12 mouse cellular contexts compared by ENCODE assay signal in genomic region chr17:57290671-57291055, GRCm38 (mm10). TPM values are rescaled to one million over a fixed set of nuclear protein-coding genes. Genes with fewer than 3 reads are reported as not detected.
A peak's percentile ranks its signal among the peaks of the same experiment; 100 is the strongest.
DNase-seq lines count a peak whose midpoint lies in the region; ATAC-seq and TF ChIP-seq lines count a peak whose summit lies in the region.
"Had no signal": no experiment of that assay in that cellular context is flagged by ENCODE, and none has a peak within 500 bp of the region (broad histone marks: within the 10 kb centered on the region; RNA-seq: fewer than 3 reads in every experiment).

No protein-coding gene starts in this region.

- no peak overlapping the region for H3K4me2 ChIP-seq in lung, embryonic 16.5 days (ENCODE audit: low read depth, low read length)
- H3K4me2 ChIP-seq in CH12.LX (ENCODE audit: insufficient read depth, low read depth, poor library complexity, severe bottlenecking): peak overlapping the region; percentile 72
- H3K4me2 ChIP-seq: forebrain, embryonic 13.5 days had no signal

- TF ChIP-seq POLR2A in CH12.LX (IDR thresholded peaks at IDR 0.05; ENCODE audit: low read depth, low read length): peak; percentile 75
- no peak for TF ChIP-seq POLR2A in cerebellum, adult 2 months (IDR thresholded peaks at IDR 0.05; ENCODE audit: borderline replicate concordance, insufficient read depth, low read length)

- no peaks in the 10 kb centered on the region for H3K36me3 ChIP-seq in lung, embryonic 16.5 days (ENCODE audit: control insufficient read depth, insufficient read depth, low read length)
- peaks cover 30 to 73% of the 10 kb centered on the region in 2 experiments for H3K36me3 ChIP-seq in CH12.LX (replicated peaks in 1 of 2; ENCODE audit: control insufficient read depth in 1 of 2, insufficient read depth in 1 of 2, low read length in 1 of 2)

- TF ChIP-seq RAD21 in CH12.LX (IDR thresholded peaks at IDR 0.05; ENCODE audit: low read depth, low read length): no peak

- H3K9ac ChIP-seq in lung, embryonic 16.5 days (ENCODE audit: low read length): no peak overlapping the region
- H3K9ac ChIP-seq in CH12.LX (ENCODE audit: insufficient read depth, low read depth): peak overlapping the region; percentile 54
- H3K9ac ChIP-seq: forebrain, embryonic 13.5 days had no signal

- no peak for DNase-seq in lung, postnatal 14 days
- DNase-seq in CH12.LX (ENCODE audit: extremely low read depth): peak; percentile 90
- DNase-seq in right cerebral cortex, postnatal 4 days: no peak
- no peak for DNase-seq in cerebellum, adult 2 months
- no peak for DNase-seq in layer of hippocampus, adult 11-12 months (ENCODE audit: low spot score)
- DNase-seq: kidney, adult 18-20 months had no signal

- WGBS in lung, embryonic 16.5 days: 67% methylated on average over 7 of the region's 7 CpGs
- WGBS in cerebellum, adult 2 months: 85% methylated on average over 7 of the region's 7 CpGs

- peak; percentile 71 for TF ChIP-seq EP300 in CH12.LX (IDR thresholded peaks at IDR 0.05; ENCODE audit: low read length)

- H3K27ac ChIP-seq in lung, embryonic 16.5 days (ENCODE audit: low read length): peak overlapping the region; percentile 47; the same call in 1 of the 2 replicates
- peak overlapping the region; percentile 99 for H3K27ac ChIP-seq in CH12.LX (ENCODE audit: insufficient read depth, low read depth)
- no peak overlapping the region for H3K27ac ChIP-seq in cerebellum, adult 2 months (ENCODE audit: insufficient read depth, low read length)
- H3K27ac ChIP-seq: forebrain, embryonic 13.5 days; heart, adult 2 months had no signal

- dilution Hi-C loops in CH12.LX (cut with MboI; ENCODE audit: extremely low pct_ligation_motif_present, extremely low pct_unique_long_range_greater_than_20kb, low sequenced_read_pairs): no loop called here

- in situ Hi-C loops in CH12.LX (cut with MboI; ENCODE audit: low pct_ligation_motif_present, low pct_unique_long_range_greater_than_20kb, low sequenced_read_pairs): no loop called here

- no peak for TF ChIP-seq CTCF in CH12.LX (conservative IDR thresholded peaks at IDR 0.05 in 1 of 2, IDR thresholded peaks at IDR 0.05 in 1 of 2; ENCODE audit: low read depth in 2 of 2, low read length in 2 of 2)
- TF ChIP-seq CTCF in cerebellum, adult 2 months (IDR thresholded peaks at IDR 0.05; ENCODE audit: borderline replicate concordance, insufficient read depth, low read depth, low read length): no peak

- no peaks in the 10 kb centered on the region for H3K27me3 ChIP-seq in lung, embryonic 16.5 days (ENCODE audit: control insufficient read depth, insufficient read depth, low read depth, low read length)
- H3K27me3 ChIP-seq in CH12.LX (replicated peaks): no peaks in the 10 kb centered on the region
- no peaks in the 10 kb centered on the region for H3K27me3 ChIP-seq in cerebellum, adult 2 months (ENCODE audit: control insufficient read depth, insufficient read depth, low read length)
- H3K27me3 ChIP-seq: forebrain, embryonic 13.5 days; Patski had no signal

- H3K79me2 ChIP-seq in CH12.LX (replicated peaks; ENCODE audit: control insufficient read depth, extremely low read depth, insufficient read depth, poor library complexity, severe bottlenecking): peaks cover 87% of the 10 kb centered on the region

- H3K4me1 ChIP-seq in lung, embryonic 16.5 days (replicated peaks; ENCODE audit: control insufficient read depth, insufficient read depth, low read length): no peaks in the 10 kb centered on the region
- H3K4me1 ChIP-seq in CH12.LX (ENCODE audit: control insufficient read depth in 1 of 2, insufficient read depth in 2 of 2): peaks cover 44 to 72% of the 10 kb centered on the region in 2 experiments
- no peaks in the 10 kb centered on the region for H3K4me1 ChIP-seq in cerebellum, adult 2 months (ENCODE audit: control insufficient read depth, insufficient read depth, low read length)
- H3K4me1 ChIP-seq: forebrain, embryonic 13.5 days had no signal

- no peak for ATAC-seq in lung, embryonic 16.5 days (ENCODE audit: low read depth)
- peak; percentile 71 for ATAC-seq in granulocyte monocyte progenitor cell, adult 5-6 weeks (replicated peaks; ENCODE audit: poor library complexity, severe bottlenecking)
- ATAC-seq in megakaryocyte-erythroid progenitor cell, adult 5-6 weeks (replicated peaks; ENCODE audit: low FRiP score, low TSS enrichment, poor library complexity, severe bottlenecking): peak; percentile 24; the same call in 1 of the 2 replicates
- ATAC-seq: forebrain, embryonic 13.5 days; Patski had no signal

- H3K9me3 ChIP-seq in lung, embryonic 16.5 days (ENCODE audit: control insufficient read depth, low read length): no peaks in the 10 kb centered on the region
- H3K9me3 ChIP-seq in CH12.LX (replicated peaks; ENCODE audit: low read length): peaks cover 16% of the 10 kb centered on the region

- H3K4me3 ChIP-seq in lung, embryonic 16.5 days (ENCODE audit: low read length): no peak overlapping the region
- H3K4me3 ChIP-seq in CH12.LX (replicated peaks in 1 of 3; ENCODE audit: low read depth in 2 of 3, low read length in 2 of 3, poor library complexity in 1 of 3): peak overlapping the region in 2 of 3 experiments; percentile 20 to 35
- no peak overlapping the region for H3K4me3 ChIP-seq in cerebellum, adult 2 months (replicated peaks; ENCODE audit: insufficient read depth, low read depth, low read length)
- H3K4me3 ChIP-seq: forebrain, embryonic 13.5 days; heart, adult 2 months had no signal

TF ChIP-seq in CH12.LX, 34 proteins besides CTCF, POLR2A, EP300 and RAD21 (continues in another document):
- TF ChIP-seq SIN3A (IDR thresholded peaks at IDR 0.05; ENCODE audit: low read length): peak; percentile 82
- TF ChIP-seq E2F4 (IDR thresholded peaks at IDR 0.05; ENCODE audit: insufficient replicate concordance, low read depth, low read length): no peak
- no peak for TF ChIP-seq KAT2A (IDR thresholded peaks at IDR 0.05; ENCODE audit: insufficient replicate concordance, low read length)
- TF ChIP-seq HCFC1 (IDR thresholded peaks at IDR 0.05; ENCODE audit: low read depth, low read length): no peak
- peak; percentile 49; the same call in 1 of the 2 replicates for TF ChIP-seq MAFK (IDR thresholded peaks at IDR 0.05; ENCODE audit: insufficient replicate concordance, low read length)
- no peak for TF ChIP-seq POLR2AphosphoS2 (IDR thresholded peaks at IDR 0.05; ENCODE audit: low read depth, low read length)
- TF ChIP-seq RCOR1 (conservative IDR thresholded peaks at IDR 0.05; ENCODE audit: low read depth, low read length): no peak; the same call in 1 of the 2 replicates
- TF ChIP-seq TCF12 (IDR thresholded peaks at IDR 0.05; ENCODE audit: low read depth, low read length): 0 out of 2 replicates have a peak, but pooled peaks have one; percentile 7
- TF ChIP-seq CHD2 (IDR thresholded peaks at IDR 0.05; ENCODE audit: low read length): no peak; the same call in 1 of the 2 replicates
- peak; percentile 72; the same call in 1 of the 2 replicates for TF ChIP-seq MAX (IDR thresholded peaks at IDR 0.05; ENCODE audit: low read length)
- peak; percentile 83 for TF ChIP-seq TBP (conservative IDR thresholded peaks at IDR 0.05; ENCODE audit: low read depth, low read length)
- no peak for TF ChIP-seq CHD1 (IDR thresholded peaks at IDR 0.05; ENCODE audit: low read depth, low read length)
- peak; percentile 97 for TF ChIP-seq ETS1 (conservative IDR thresholded peaks at IDR 0.05; ENCODE audit: low read depth, low read length)
- TF ChIP-seq USF1 (IDR thresholded peaks at IDR 0.05; ENCODE audit: low read depth, low read length): peak; percentile 88
- TF ChIP-seq MYC (IDR thresholded peaks at IDR 0.05; ENCODE audit: low read depth, low read length): peak; percentile 92
- no peak; the same call in 1 of the 2 replicates for TF ChIP-seq MAZ (IDR thresholded peaks at IDR 0.05; ENCODE audit: low read depth, low read length)
- no peak for TF ChIP-seq MEF2A (IDR thresholded peaks at IDR 0.05; ENCODE audit: borderline replicate concordance, low read depth, low read length)
- no peak for TF ChIP-seq UBTF (IDR thresholded peaks at IDR 0.05; ENCODE audit: low read depth, low read length)
- peak; percentile 91 for TF ChIP-seq USF2 (conservative IDR thresholded peaks at IDR 0.05; ENCODE audit: low read depth, low read length)

RNA-seq across cellular contexts. Expression of gene Vav1, which starts 11.8 kb away (rescaled TPM):
- 3.9 and 6.4 TPM in 2 replicates for polyA plus RNA-seq in lung, embryonic 16.5 days (2015; fragmentation: Nextera tagmentation; extraction: Ambion mirVana)
- total RNA-seq in CH12.LX (2012; rRNA removed) (84.3 and 108 TPM in 2 replicates), CH12.LX (2014; rRNA removed) (60.3 and 66.7 TPM in 2 replicates)
- 90.9 and 99.8 TPM in 2 replicates for polyA plus RNA-seq in CH12.LX (2012; ENCODE audit: insufficient read length, low read depth)
- total RNA-seq in granulocyte monocyte progenitor cell, adult 5-6 weeks (2014; fragmentation: Nextera tagmentation): 139 and 141 TPM in 2 replicates
- total RNA-seq in granulocyte monocyte progenitor cell, adult 5-6 weeks (2017): 284 and 301 TPM in 2 replicates
- 39.2 and 44.7 TPM in 2 replicates for total RNA-seq in megakaryocyte-erythroid progenitor cell, adult 5-6 weeks (2014; fragmentation: Nextera tagmentation)
- total RNA-seq in megakaryocyte-erythroid progenitor cell, adult 5-6 weeks (2017): 86.4 and 126 TPM in 2 replicates
- 1.2 and 1.5 TPM in 2 replicates for polyA plus RNA-seq in cerebellum, adult 2 months (2012; rRNA removed)
- polyA plus RNA-seq: Patski had no signal

RNA-seq across cellular contexts. Expression of gene Trip10, which starts 41.4 kb away (rescaled TPM):
- 53.1 and 54.1 TPM in 2 replicates for polyA plus RNA-seq in lung, embryonic 16.5 days (2015; fragmentation: Nextera tagmentation; extraction: Ambion mirVana)
- 22.9 and 25.2 TPM in 2 replicates for total RNA-seq in CH12.LX (2012; rRNA removed)
- total RNA-seq in CH12.LX (2014; rRNA removed): 21.5 and 22.1 TPM in 2 replicates
- polyA plus RNA-seq in CH12.LX (2012; ENCODE audit: insufficient read length, low read depth): 40.0 and 44.6 TPM in 2 replicates
- 8.3 and 9.9 TPM in 2 replicates for total RNA-seq in granulocyte monocyte progenitor cell, adult 5-6 weeks (2014; fragmentation: Nextera tagmentation)
- 5.6 and 8.6 TPM in 2 replicates for total RNA-seq in granulocyte monocyte progenitor cell, adult 5-6 weeks (2017)
- 3.9 and 4.5 TPM in 2 replicates for total RNA-seq in megakaryocyte-erythroid progenitor cell, adult 5-6 weeks (2014; fragmentation: Nextera tagmentation)
- total RNA-seq in megakaryocyte-erythroid progenitor cell, adult 5-6 weeks (2017): 8.3 and 10.0 TPM in 2 replicates
- polyA plus RNA-seq in cerebellum, adult 2 months (2012; rRNA removed): 8.5 and 10.1 TPM in 2 replicates

RNA-seq across cellular contexts. Expression of gene Gpr108, which starts 42.4 kb away (rescaled TPM):
- polyA plus RNA-seq in lung, embryonic 16.5 days (2015; fragmentation: Nextera tagmentation; extraction: Ambion mirVana): 41.0 and 44.2 TPM in 2 replicates
- total RNA-seq in CH12.LX (2012; rRNA removed) (23.6 and 32.0 TPM in 2 replicates), CH12.LX (2014; rRNA removed) (17.4 and 20.2 TPM in 2 replicates)
- 25.0 and 26.0 TPM in 2 replicates for polyA plus RNA-seq in CH12.LX (2012; ENCODE audit: insufficient read length, low read depth)
- 26.6 and 27.2 TPM in 2 replicates for total RNA-seq in granulocyte monocyte progenitor cell, adult 5-6 weeks (2014; fragmentation: Nextera tagmentation)
- 18.9 and 20.9 TPM in 2 replicates for total RNA-seq in granulocyte monocyte progenitor cell, adult 5-6 weeks (2017)
- 18.7 and 23.9 TPM in 2 replicates for total RNA-seq in megakaryocyte-erythroid progenitor cell, adult 5-6 weeks (2014; fragmentation: Nextera tagmentation)
- 6.2 and 10.6 TPM in 2 replicates for total RNA-seq in megakaryocyte-erythroid progenitor cell, adult 5-6 weeks (2017)
- polyA plus RNA-seq in cerebellum, adult 2 months (2012; rRNA removed): 44.0 and 46.9 TPM in 2 replicates

Comparison
In these comparisons a context has a peak if more than half of its experiments do, and no peak if none do; other contexts are left out.
1. H3K4me3 ChIP-seq: peak in CH12.LX (2 of 3); none in lung, embryonic 16.5 days (single experiment) and cerebellum, adult 2 months (single experiment).